Mouse (Mus musculus): ENCODE measurements around the gene Vmn2r55. TPM values are rescaled to one million over a fixed set of nuclear protein-coding genes. Genes with fewer than 3 reads are reported as not detected.
"Not testable (repeated sequence)": the region's sequence is repeated elsewhere in the genome, so short reads cannot be mapped to it uniquely, and the experiment has no call there.

Gene Vmn2r55
- total RNA-seq (2014; fragmentation: Nextera tagmentation) (not detected in 2 replicates), total RNA-seq (2017) (0.06 TPM in 1 of 2 replicates, not detected in the other), polyA plus RNA-seq (2012) (not detected in 2 replicates)

DNA sequence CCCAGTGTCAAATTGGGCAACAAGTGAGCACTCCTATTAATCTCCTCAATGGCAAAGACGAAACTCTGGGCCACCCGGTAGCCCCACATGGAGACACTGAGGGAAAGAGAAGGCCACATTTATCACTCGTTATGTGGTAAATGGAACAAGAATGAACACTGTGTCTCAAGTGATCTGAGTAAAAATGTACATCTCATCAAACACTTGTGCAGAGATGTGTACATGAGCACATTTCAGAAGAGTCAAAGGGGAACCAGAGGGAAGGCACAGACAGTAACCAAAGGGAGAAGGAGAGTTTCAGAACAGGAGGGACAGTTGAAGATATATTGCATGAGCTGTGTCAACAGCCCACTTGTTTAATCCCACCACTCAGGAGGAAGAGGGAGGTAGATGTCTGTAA, at the start of gene Vmn2r55:
Gene Vmn2r55 (minus strand): TSS at position 101 of the 400 bp plus-strand sequence.
- ATAC-seq (ENCODE audit: extremely low read depth, insufficient number of reproducible peaks, low FRiP score, poor library complexity, severe bottlenecking): not testable (repeated sequence)

GRCm38 (mm10) chr7:12640219-12640618, 44.6 kb downstream of the Vmn2r55 start, which contains the start of gene Vmn2r54:
TSS of gene Vmn2r54 (minus strand) at chr7:12640319.
- not testable (repeated sequence) for H3K4me1 ChIP-seq (ENCODE audit: insufficient read depth, low read depth, low read length); DNase-seq (ENCODE audit: low spot score); H3K36me3 ChIP-seq (replicated peaks); H3K27me3 ChIP-seq (ENCODE audit: insufficient read depth, low read length); H3K4me3 ChIP-seq (ENCODE audit: low read depth, low read length); H3K9me3 ChIP-seq (replicated peaks); ATAC-seq (ENCODE audit: extremely low read depth, insufficient number of reproducible peaks, low FRiP score, poor library complexity, severe bottlenecking)

More for the DNA sequence above, at the start of gene Vmn2r55:
- H3K36me3 ChIP-seq (replicated peaks); H3K9me3 ChIP-seq (replicated peaks); DNase-seq (ENCODE audit: low spot score); H3K4me3 ChIP-seq (ENCODE audit: low read depth, low read length); H3K4me1 ChIP-seq (ENCODE audit: insufficient read depth, low read depth, low read length); H3K27me3 ChIP-seq (ENCODE audit: insufficient read depth, low read length): not testable (repeated sequence)

DNA sequence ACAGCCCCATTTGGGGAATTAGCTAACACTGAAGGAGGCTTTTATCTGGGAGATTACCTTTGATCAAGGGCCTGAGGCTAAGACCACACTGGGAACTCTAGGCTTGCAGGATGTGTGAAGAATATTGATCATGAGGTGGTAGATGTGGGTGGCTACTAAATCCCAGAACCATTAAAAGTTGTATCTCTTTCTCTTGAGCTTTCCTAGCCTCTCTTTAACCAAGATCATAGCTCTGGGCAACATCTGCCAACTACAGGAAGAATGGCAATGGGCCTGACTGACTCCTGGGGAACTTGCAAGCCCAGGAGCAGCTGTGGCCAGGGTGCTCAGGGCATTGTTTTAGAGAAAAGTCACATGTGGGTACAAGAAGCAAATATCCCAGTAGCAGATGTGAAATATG, 76.1 kb downstream of the Vmn2r55 start, which contains the start of gene Vmn2r53:
Gene Vmn2r53 (minus strand): TSS at position 101 of the 400 bp plus-strand sequence.
- ATAC-seq (ENCODE audit: extremely low read depth, insufficient number of reproducible peaks, low FRiP score, poor library complexity, severe bottlenecking) (no peak), DNase-seq (ENCODE audit: low spot score) (no peak)
- H3K9me3 ChIP-seq (replicated peaks): no peaks in the 10 kb centered on the region
- no peak within 1 kb of the TSS for H3K4me3 ChIP-seq (ENCODE audit: low read depth, low read length)
- no peaks in the 10 kb centered on the region for H3K4me1 ChIP-seq (ENCODE audit: insufficient read depth, low read depth, low read length)
- TF ChIP-seq CTCF (IDR thresholded peaks at IDR 0.05; ENCODE audit: low read depth, low read length) (no peak), GATA2 (IDR thresholded peaks at IDR 0.05; ENCODE audit: borderline replicate concordance, low read depth, low read length) (no peak), GATA1 (IDR thresholded peaks at IDR 0.05; ENCODE audit: borderline replicate concordance, low read length) (no peak), POLR2AphosphoS5 (IDR thresholded peaks at IDR 0.05; ENCODE audit: insufficient replicate concordance, low read depth, low read length) (no peak), TAL1 (conservative IDR thresholded peaks at IDR 0.05; ENCODE audit: low read depth, low read length) (no peak)
- H3K27me3 ChIP-seq (ENCODE audit: insufficient read depth, low read length): no peaks in the 10 kb centered on the region
- no peaks in the 10 kb centered on the region for H3K36me3 ChIP-seq (replicated peaks)

Other genes starting within 250 kb of the Vmn2r55 start
- gene Zfp606, start 206.7 kb downstream of the Vmn2r55 start, total RNA-seq (2014; fragmentation: Nextera tagmentation): 27.5 and 30.6 TPM in 2 replicates
- 14.6 and 17.4 TPM in 2 replicates for gene Zfp606, start 206.7 kb downstream of the Vmn2r55 start, total RNA-seq (2017)
- gene Zfp606, start 206.7 kb downstream of the Vmn2r55 start, polyA plus RNA-seq (2012): 2.3 and 2.9 TPM in 2 replicates
- gene 2900092C05Rik, start 172.5 kb downstream of the Vmn2r55 start, total RNA-seq (2014; fragmentation: Nextera tagmentation): not detected in 2 replicates
- not detected in 2 replicates for gene 2900092C05Rik, start 172.5 kb downstream of the Vmn2r55 start, total RNA-seq (2017)
- gene 2900092C05Rik, start 172.5 kb downstream of the Vmn2r55 start, polyA plus RNA-seq (2012): not detected in 2 replicates
- 0.08 TPM in 1 of 2 replicates, not detected in the other for gene Vmn2r53, start 76.2 kb downstream of the Vmn2r55 start, total RNA-seq (2014; fragmentation: Nextera tagmentation)
- gene Vmn2r53, start 76.2 kb downstream of the Vmn2r55 start, total RNA-seq (2017): 0.12 and 0.22 TPM in 2 replicates
- gene Vmn2r53, start 76.2 kb downstream of the Vmn2r55 start, polyA plus RNA-seq (2012): under 0.01 TPM in 1 of 2 replicates, not detected in the other
- not detected in 2 replicates for gene Vmn2r54, start 44.7 kb downstream of the Vmn2r55 start, total RNA-seq (2014; fragmentation: Nextera tagmentation)
- 0.05 TPM in 1 of 2 replicates, not detected in the other for gene Vmn2r54, start 44.7 kb downstream of the Vmn2r55 start, total RNA-seq (2017)
- not detected in 2 replicates for gene Vmn2r54, start 44.7 kb downstream of the Vmn2r55 start, polyA plus RNA-seq (2012)
- not detected in 2 replicates for gene Vmn2r56, start 50.0 kb upstream of the Vmn2r55 start, total RNA-seq (2014; fragmentation: Nextera tagmentation)
- gene Vmn2r56, start 50.0 kb upstream of the Vmn2r55 start, total RNA-seq (2017): 0.06 and 0.11 TPM in 2 replicates
- not detected in 2 replicates for gene Vmn2r56, start 50.0 kb upstream of the Vmn2r55 start, polyA plus RNA-seq (2012)
- not detected in 2 replicates for gene Zscan18, start 118.6 kb upstream of the Vmn2r55 start, total RNA-seq (2014; fragmentation: Nextera tagmentation)
- 0.12 and 0.22 TPM in 2 replicates for gene Zscan18, start 118.6 kb upstream of the Vmn2r55 start, total RNA-seq (2017)
- gene Zscan18, start 118.6 kb upstream of the Vmn2r55 start, polyA plus RNA-seq (2012): not detected in 2 replicates
- 25.6 and 27.4 TPM in 2 replicates for gene Zfp329, start 133.9 kb upstream of the Vmn2r55 start, total RNA-seq (2014; fragmentation: Nextera tagmentation)
- 15.5 and 22.2 TPM in 2 replicates for gene Zfp329, start 133.9 kb upstream of the Vmn2r55 start, total RNA-seq (2017)
- 0.27 and 0.33 TPM in 2 replicates for gene Zfp329, start 133.9 kb upstream of the Vmn2r55 start, polyA plus RNA-seq (2012)
- 53.1 and 62.7 TPM in 2 replicates for gene Zfp110, start 149.8 kb upstream of the Vmn2r55 start, total RNA-seq (2014; fragmentation: Nextera tagmentation)
- 58.4 and 59.9 TPM in 2 replicates for gene Zfp110, start 149.8 kb upstream of the Vmn2r55 start, total RNA-seq (2017)
- gene Zfp110, start 149.8 kb upstream of the Vmn2r55 start, polyA plus RNA-seq (2012): 2.5 and 3.2 TPM in 2 replicates
- 8.3 and 9.3 TPM in 2 replicates for gene Zfp128, start 196.2 kb upstream of the Vmn2r55 start, total RNA-seq (2014; fragmentation: Nextera tagmentation)
- gene Zfp128, start 196.2 kb upstream of the Vmn2r55 start, total RNA-seq (2017): 3.8 and 4.5 TPM in 2 replicates
- gene Zfp128, start 196.2 kb upstream of the Vmn2r55 start, polyA plus RNA-seq (2012): 0.61 and 0.72 TPM in 2 replicates
- 23.9 and 25.0 TPM in 2 replicates for gene Zscan22, start 212.8 kb upstream of the Vmn2r55 start, total RNA-seq (2014; fragmentation: Nextera tagmentation)
- gene Zscan22, start 212.8 kb upstream of the Vmn2r55 start, total RNA-seq (2017): 4.1 and 4.5 TPM in 2 replicates
- 2.8 and 3.5 TPM in 2 replicates for gene Zscan22, start 212.8 kb upstream of the Vmn2r55 start, polyA plus RNA-seq (2012)
- gene Rps5, start 237.3 kb upstream of the Vmn2r55 start, total RNA-seq (2014; fragmentation: Nextera tagmentation): 1,720 and 1,839 TPM in 2 replicates
- 880 and 1,074 TPM in 2 replicates for gene Rps5, start 237.3 kb upstream of the Vmn2r55 start, total RNA-seq (2017)
- gene Rps5, start 237.3 kb upstream of the Vmn2r55 start, polyA plus RNA-seq (2012): 1,806 and 2,694 TPM in 2 replicates
- 0.29 and 0.98 TPM in 2 replicates for gene Rnf225, start 242.4 kb upstream of the Vmn2r55 start, total RNA-seq (2014; fragmentation: Nextera tagmentation)
- 0.76 and 0.81 TPM in 2 replicates for gene Rnf225, start 242.4 kb upstream of the Vmn2r55 start, total RNA-seq (2017)
- gene Rnf225, start 242.4 kb upstream of the Vmn2r55 start, polyA plus RNA-seq (2012): 1.0 and 1.3 TPM in 2 replicates

All from G1E (cell line).